19 mouse cellular contexts compared by ENCODE assay signal in genomic region chr2:77947161-77947870, GRCm38 (mm10). TPM values are rescaled to one million over a fixed set of nuclear protein-coding genes. Genes with fewer than 3 reads are reported as not detected.
A peak's percentile ranks its signal among the peaks of the same experiment; 100 is the strongest.
DNase-seq lines count a peak whose midpoint lies in the region; ATAC-seq lines count a peak whose summit lies in the region.
"Had no signal": no experiment of that assay in that cellular context is flagged by ENCODE, and none has a peak within 500 bp of the region (broad histone marks: within the 10 kb centered on the region; RNA-seq: fewer than 3 reads in every experiment).

No protein-coding gene starts in this region.

- peak; percentile 63 for DNase-seq in heart, adult 11 months
- DNase-seq in heart, adult 8-10 months (ENCODE audit: low spot score), result no peak
- DNase-seq in 3T3-L1 (ENCODE audit: low read depth, low spot score) (peak; percentile 73), adipocyte (ENCODE audit: low spot score) (peak; percentile 73)
- DNase-seq in layer of hippocampus, postnatal 10 days (ENCODE audit: low spot score in 2 of 2), result no peak
- DNase-seq: adrenal gland, adult 2 months; adrenal gland, adult 8-10 months; adrenal gland, postnatal 10 days; adrenal gland, postnatal 14 days; adrenal gland, postnatal 25 days; adrenal gland, postnatal 36 days; B cell, adult 2 months; cerebellum, adult 11 months; cerebellum, adult 11-12 months; cerebellum, adult 18-20 months; cerebellum, adult 2 months; cerebellum, adult 8-10 months had no signal

- ATAC-seq in megakaryocyte, adult 5-6 weeks (ENCODE audit: poor library complexity, severe bottlenecking), result no peak
- ATAC-seq: Patski had no signal

RNA-seq across cellular contexts. Expression of gene Cwc22, which starts 1.1 kb away (rescaled TPM):
- total RNA-seq in heart, adult 8-10 months (2022), result 10 to 100 TPM; 13.2 to 18.3 (median 15.0) TPM
- 10 to 100 TPM; 24.9 to 25.2 TPM for total RNA-seq in layer of hippocampus, postnatal 10 days (2021)
- 31.3 and 33.7 TPM in 2 replicates for total RNA-seq in megakaryocyte, adult 5-6 weeks (2015)
- total RNA-seq in megakaryocyte, adult 5-6 weeks (2017), result 86.3 and 92.3 TPM in 2 replicates

Comparison
In these comparisons a context has a peak if more than half of its experiments do, and no peak if none do; other contexts are left out.
1. DNase-seq: peak in heart, adult 11 months (single experiment), 3T3-L1 (single experiment) and adipocyte (single experiment); none in heart, adult 8-10 months (single experiment) and layer of hippocampus, postnatal 10 days (0 of 2).